Mouse (Mus musculus) embryonic facial prominence, embryonic 14.5 days (tissue): ENCODE data around the gene Smarcd2. TPM values are rescaled to one million over a fixed set of nuclear protein-coding genes. Genes with fewer than 3 reads are reported as not detected.

Experiments used
- polyA plus RNA-seq: library from polyadenylated mRNA; unstranded; fragments of >200 nt; fragmentation: Nextera tagmentation; extraction: Ambion mirVana; gene quantifications from 2 replicates; pipeline ENCODE4 v1.2.1, GENCODE M21; 2014

Gene Smarcd2
- polyA plus RNA-seq, 1 experiment from 2014 or later: 87.6 TPM

Other genes starting within 250 kb of the Smarcd2 start
- gene Dcaf7, start 236.1 kb downstream of the Smarcd2 start, polyA plus RNA-seq: 56.0 and 62.8 TPM in 2 replicates
- gene Taco1, start 206.9 kb downstream of the Smarcd2 start, polyA plus RNA-seq: 7.8 and 8.2 TPM in 2 replicates
- 30.4 and 31.9 TPM in 2 replicates for gene Map3k3, start 188.4 kb downstream of the Smarcd2 start, polyA plus RNA-seq
- gene Gm10840, start 112.1 kb downstream of the Smarcd2 start, polyA plus RNA-seq: not detected in 2 replicates
- gene Limd2, start 112.1 kb downstream of the Smarcd2 start, polyA plus RNA-seq: 169 and 216 TPM in 2 replicates
- 24.0 and 26.2 TPM in 2 replicates for gene Strada, start 70.8 kb downstream of the Smarcd2 start, polyA plus RNA-seq
- 76.0 and 77.4 TPM in 2 replicates for gene Ccdc47, start 56.6 kb downstream of the Smarcd2 start, polyA plus RNA-seq
- gene Ddx42, start 56.0 kb downstream of the Smarcd2 start, polyA plus RNA-seq: 62.7 and 69.1 TPM in 2 replicates
- 47.9 and 58.1 TPM in 2 replicates for gene Ftsj3, start 16.9 kb downstream of the Smarcd2 start, polyA plus RNA-seq
- gene Psmc5, start 16.8 kb downstream of the Smarcd2 start, polyA plus RNA-seq: 231 and 259 TPM in 2 replicates
- 0.24 and 0.74 TPM in 2 replicates for gene Tcam1, start 3.7 kb upstream of the Smarcd2 start, polyA plus RNA-seq
- not detected in 2 replicates for gene Gh, start 28.9 kb upstream of the Smarcd2 start, polyA plus RNA-seq
- gene Cd79b, start 41.8 kb upstream of the Smarcd2 start, polyA plus RNA-seq: 3.2 and 3.7 TPM in 2 replicates
- gene Scn4a, start 80.3 kb upstream of the Smarcd2 start, polyA plus RNA-seq: 0.98 and 1.5 TPM in 2 replicates
- 0.92 and 0.93 TPM in 2 replicates for gene Prr29, start 92.5 kb upstream of the Smarcd2 start, polyA plus RNA-seq
- 42.2 and 44.3 TPM in 2 replicates for gene Icam2, start 115.1 kb upstream of the Smarcd2 start, polyA plus RNA-seq
- gene Ern1, start 214.9 kb upstream of the Smarcd2 start, polyA plus RNA-seq: 5.9 and 7.0 TPM in 2 replicates